Mouse (Mus musculus) stomach, embryonic 14.5 days (tissue): ENCODE measurements at regions not wholly inside any gene's neighbourhood (a gene's known extent, or its start where the extent isn't known, plus 50 kb on each side); places are given as distances from the start of the nearest gene placed in this dataset.

ENCODE experiments used
- ATAC-seq: fragments of 200-750 bp; cut with Nextera tagmentation; 2 replicates; pipeline ENCODE4 v1.8.0; 2017; ENCODE audit warnings: low read depth, moderate TSS enrichment; ENCODE audit not compliant: insufficient number of reproducible peaks, insufficient read depth, low FRiP score
- H3K27ac ChIP-seq: fragments of 300-500 bp; sonication (generic); 2 replicates; pipeline ENCODE4 v1.5.1; 2014; ENCODE audit warnings: mild to moderate bottlenecking, low read length, moderate library complexity, mixed read lengths
- H3K27me3 ChIP-seq: fragments of 300-500 bp; sonication (generic); 2 replicates; pipeline ENCODE4 v1.6.1; 2014; ENCODE audit warnings: low read length, control low read depth, mixed read lengths; ENCODE audit not compliant: control insufficient read depth, insufficient read depth
- H3K36me3 ChIP-seq: fragments of 300-500 bp; sonication (generic); 2 replicates; pipeline ENCODE4 v1.6.1; 2014; ENCODE audit warnings: mild to moderate bottlenecking, control low read depth, low read length, moderate library complexity, mixed read lengths; ENCODE audit not compliant: control insufficient read depth, insufficient read depth
- H3K4me1 ChIP-seq: fragments of 300-500 bp; sonication (generic); 2 replicates; pipeline ENCODE4 v1.6.1; 2014; ENCODE audit warnings: low read length, control low read depth, mixed read lengths; ENCODE audit not compliant: control insufficient read depth, insufficient read depth
- H3K4me2 ChIP-seq: fragments of 300-500 bp; sonication (generic); replicated peaks from 2 replicates; pipeline ENCODE4 v1.6.1; 2014; ENCODE audit warnings: low read depth, low read length, control low read depth
- H3K4me3 ChIP-seq: fragments of 300-500 bp; sonication (generic); 2 replicates; pipeline ENCODE4 v1.5.1; 2014; ENCODE audit warnings: low read depth, low read length, control low read depth
- H3K9ac ChIP-seq: fragments of 300-500 bp; sonication (generic); replicated peaks from 2 replicates; pipeline ENCODE4 v1.6.1; 2014; ENCODE audit warnings: low read depth, mild to moderate bottlenecking, control low read depth, low read length, moderate library complexity, mixed read lengths
- H3K9me3 ChIP-seq: fragments of 300-500 bp; sonication (generic); 2 replicates; pipeline ENCODE4 v1.6.1; 2016; ENCODE audit warnings: low read depth, low read length, control low read depth; ENCODE audit not compliant: control insufficient read depth
- WGBS: fragments of 180-500 bp; shearing (Covaris S2); extraction: QIAGEN DNeasy Blood & Tissue Kit; methylation state at CpG from one replicate; pipeline ENCODE4 v1.1.7; 2014; 5-methylcytosine and 5-hydroxymethylcytosine counted together

DNA sequence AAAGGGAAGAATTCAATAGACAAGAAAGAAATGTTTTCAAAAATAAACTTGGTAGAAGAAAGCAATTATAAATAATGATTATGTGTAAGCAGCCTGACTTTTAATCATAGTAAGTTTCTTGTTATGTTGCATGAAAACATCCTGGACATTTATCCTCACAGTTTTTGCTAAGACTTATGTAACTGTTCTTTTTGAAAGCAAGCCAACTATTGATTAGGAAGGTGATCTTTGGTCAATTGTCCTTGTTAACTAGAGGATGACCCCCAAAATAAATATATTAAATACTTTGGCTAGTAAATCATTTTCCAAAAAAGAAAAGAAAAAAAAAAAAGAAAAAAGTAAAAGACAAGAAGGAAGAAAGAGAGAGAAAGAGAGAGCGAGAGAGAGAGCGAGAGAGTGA is 92.0 kb upstream of the Speer4f2 start:
- WGBS: 90% methylated on average over 2 of the region's 2 CpGs
- H3K4me1 ChIP-seq: no peaks in the 10 kb centered on the region
- no peak overlapping the region for H3K4me3 ChIP-seq
- H3K36me3 ChIP-seq: no peaks in the 10 kb centered on the region
- no peak overlapping the region for H3K9ac ChIP-seq
- no peak overlapping the region for H3K27ac ChIP-seq
- H3K27me3 ChIP-seq: no peaks in the 10 kb centered on the region
- no peaks in the 10 kb centered on the region for H3K9me3 ChIP-seq
- H3K4me2 ChIP-seq: no peak overlapping the region
- ATAC-seq: no peak

DNA sequence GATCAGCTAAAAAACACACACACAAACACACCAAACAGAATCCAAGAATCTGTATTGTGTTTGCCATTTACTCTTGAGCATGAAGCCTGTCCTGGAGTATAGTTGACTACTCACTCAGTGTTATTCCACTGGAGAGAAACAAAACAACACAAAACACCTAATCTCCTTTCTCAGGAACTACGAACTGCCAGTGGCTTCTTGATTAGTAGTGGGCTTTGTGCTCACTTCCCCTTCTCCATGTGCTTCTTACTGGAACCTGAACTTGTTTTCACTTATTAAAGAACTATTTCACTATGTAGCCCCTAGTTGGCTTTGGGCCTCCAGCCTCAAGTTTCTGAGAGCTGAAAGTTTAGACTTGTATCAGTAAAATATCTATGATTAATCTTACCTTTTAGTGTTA is 84.0 kb upstream of the Speer4f2 start:
- no peaks in the 10 kb centered on the region for H3K36me3 ChIP-seq
- H3K4me1 ChIP-seq: no peaks in the 10 kb centered on the region
- no peak overlapping the region for H3K4me3 ChIP-seq
- 79% methylated on average over 1 of the region's 1 CpGs for WGBS
- no peak overlapping the region for H3K27ac ChIP-seq
- H3K4me2 ChIP-seq: no peak overlapping the region
- no peaks in the 10 kb centered on the region for H3K9me3 ChIP-seq
- no peak overlapping the region for H3K9ac ChIP-seq
- no peak for ATAC-seq
- no peaks in the 10 kb centered on the region for H3K27me3 ChIP-seq

DNA sequence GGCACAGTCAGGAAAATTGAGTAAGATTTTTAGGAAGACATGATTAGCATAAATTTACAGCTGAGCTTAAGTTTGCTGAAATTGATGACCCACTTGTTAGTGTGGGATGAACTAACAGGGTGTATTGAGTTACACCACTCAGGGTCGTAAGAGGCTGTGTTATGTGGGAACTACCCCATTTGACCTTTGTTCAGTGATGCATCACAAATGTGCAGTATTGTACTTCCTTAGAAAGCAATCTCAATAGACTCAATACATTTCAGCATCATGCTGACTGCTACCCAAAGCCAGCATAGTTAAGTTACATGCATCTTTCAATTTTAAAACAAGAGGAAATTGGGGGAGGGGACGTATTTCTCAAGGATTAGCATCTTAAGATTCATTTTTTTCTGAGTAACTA is 80.4 kb upstream of the Speer4f2 start:
- Histone ChIP-seq H3K36me3 (no peaks in the 10 kb centered on the region), H3K9ac (no peak overlapping the region), H3K9me3 (no peaks in the 10 kb centered on the region), H3K4me2 (no peak overlapping the region), H3K4me1 (no peaks in the 10 kb centered on the region), H3K4me3 (no peak overlapping the region), H3K27me3 (no peaks in the 10 kb centered on the region), H3K27ac (no peak overlapping the region)
- no peak for ATAC-seq
- WGBS: 50% methylated on average over 2 of the region's 2 CpGs

GRCm38 (mm10) chr5:17296571-17297035 is 76.4 kb upstream of the Speer4f2 start:
- H3K4me2 ChIP-seq: no peak overlapping the region
- no peaks in the 10 kb centered on the region for H3K36me3 ChIP-seq
- H3K4me3 ChIP-seq: no peak overlapping the region
- H3K27ac ChIP-seq: peak overlapping the region; percentile 55; the same call in 1 of the 2 replicates
- WGBS: 52% methylated on average over 4 of the region's 4 CpGs
- no peaks in the 10 kb centered on the region for H3K4me1 ChIP-seq
- H3K27me3 ChIP-seq: no peaks in the 10 kb centered on the region
- H3K9ac ChIP-seq: no peak overlapping the region
- ATAC-seq: peak; percentile 90
- H3K9me3 ChIP-seq: no peaks in the 10 kb centered on the region

- Histone ChIP-seq H3K9me3 (no peaks in the 10 kb centered on the region), H3K4me1 (no peaks in the 10 kb centered on the region), H3K27ac (no peak overlapping the region), H3K36me3 (no peaks in the 10 kb centered on the region), H3K4me3 (no peak overlapping the region), H3K27me3 (no peaks in the 10 kb centered on the region), H3K4me2 (no peak overlapping the region), H3K9ac (no peak overlapping the region)
- ATAC-seq: no peak
Observed at GRCm38 (mm10) chr5:17299846-17300245, 73.1 kb upstream of the Speer4f2 start.

DNA sequence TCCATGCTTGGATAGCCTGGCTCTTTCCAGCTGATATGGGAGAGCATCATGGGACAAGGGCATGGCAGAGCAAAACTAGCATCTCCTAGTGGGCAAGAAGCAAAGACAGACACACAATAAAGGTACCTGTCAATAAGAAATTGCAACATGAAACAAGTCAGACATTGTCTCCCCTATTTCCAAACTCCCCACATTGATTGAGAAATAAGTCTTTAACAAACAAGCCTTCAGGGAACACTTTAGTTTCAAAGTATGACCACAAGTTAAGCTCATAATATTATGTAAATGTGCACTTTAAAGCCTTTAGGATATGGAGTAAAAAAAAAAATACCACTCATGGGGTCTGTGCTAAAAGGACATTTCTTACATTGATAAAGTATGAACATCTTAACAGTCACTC is 51.5 kb upstream of the Speer4f2 start:
- Histone ChIP-seq H3K9me3 (no peaks in the 10 kb centered on the region), H3K4me2 (no peak overlapping the region), H3K9ac (no peak overlapping the region), H3K4me3 (no peak overlapping the region), H3K36me3 (no peaks in the 10 kb centered on the region), H3K27ac (no peak overlapping the region), H3K4me1 (no peaks in the 10 kb centered on the region), H3K27me3 (no peaks in the 10 kb centered on the region)
- ATAC-seq: no peak
